Mouse (Mus musculus): ENCODE measurements around the gene Phtf2. TPM values are rescaled to one million over a fixed set of nuclear protein-coding genes. Genes with fewer than 3 reads are reported as not detected.

The Phtf2 gene
- polyA plus RNA-seq, 1 experiment = 2.7 TPM

GRCm38 (mm10) chr5:20873146-20873545 is 8.8 kb downstream of the Phtf2 start:
- DNase-seq = no peak
- no peaks in the 10 kb centered on the region for H3K4me1 ChIP-seq (ENCODE audit: control insufficient read depth, insufficient read depth, low read length)
- TF ChIP-seq CTCF (IDR thresholded peaks at IDR 0.05; ENCODE audit: insufficient read depth, low read length) (no peak), POLR2A (IDR thresholded peaks at IDR 0.05; ENCODE audit: borderline replicate concordance, extremely low read depth, low read depth, low read length) (no peak)
- 82% methylated on average over 1 of the region's 1 CpGs for WGBS
- no peak overlapping the region for H3K4me3 ChIP-seq (replicated peaks; ENCODE audit: extremely low read depth, low read depth, low read length)

- TF ChIP-seq CTCF (IDR thresholded peaks at IDR 0.05; ENCODE audit: insufficient read depth, low read length) = no peak
- TF ChIP-seq POLR2A (IDR thresholded peaks at IDR 0.05; ENCODE audit: borderline replicate concordance, extremely low read depth, low read depth, low read length) = no peak
- 28% methylated on average over 2 of the region's 2 CpGs for WGBS
- no peak overlapping the region for H3K4me3 ChIP-seq (replicated peaks; ENCODE audit: extremely low read depth, low read depth, low read length)
- no peak for DNase-seq
- 0 out of 2 replicates have a peak, but pooled peaks cover 3% of the 10 kb centered on the region for H3K4me1 ChIP-seq (ENCODE audit: control insufficient read depth, insufficient read depth, low read length)
These were observed 16.6 kb downstream of the Phtf2 start for GRCm38 (mm10) chr5:20865193-20865755.

- WGBS = 56% methylated on average over 4 of the region's 4 CpGs
- 0 out of 2 replicates have a peak, but pooled peaks cover 3% of the 10 kb centered on the region for H3K4me1 ChIP-seq (ENCODE audit: control insufficient read depth, insufficient read depth, low read length)
- TF ChIP-seq POLR2A (IDR thresholded peaks at IDR 0.05; ENCODE audit: borderline replicate concordance, extremely low read depth, low read depth, low read length) = no peak
- TF ChIP-seq CTCF (IDR thresholded peaks at IDR 0.05; ENCODE audit: insufficient read depth, low read length) = no peak
- no peak overlapping the region for H3K4me3 ChIP-seq (replicated peaks; ENCODE audit: extremely low read depth, low read depth, low read length)
- no peak for DNase-seq
These were observed 17.5 kb downstream of the Phtf2 start for GRCm38 (mm10) chr5:20864216-20864969.

GRCm38 (mm10) chr5:20861901-20862300 is 20.0 kb downstream of the Phtf2 start:
- 0 out of 2 replicates have a peak, but pooled peaks cover 3% of the 10 kb centered on the region for H3K4me1 ChIP-seq (ENCODE audit: control insufficient read depth, insufficient read depth, low read length)
- WGBS = 73% methylated on average over 2 of the region's 2 CpGs
- no peak for DNase-seq
- TF ChIP-seq CTCF (IDR thresholded peaks at IDR 0.05; ENCODE audit: insufficient read depth, low read length) (no peak), POLR2A (IDR thresholded peaks at IDR 0.05; ENCODE audit: borderline replicate concordance, extremely low read depth, low read depth, low read length) (no peak)
- H3K4me3 ChIP-seq (replicated peaks; ENCODE audit: extremely low read depth, low read depth, low read length) = no peak overlapping the region

- WGBS = 92% methylated on average over 4 of the region's 4 CpGs
- Histone ChIP-seq H3K4me3 (replicated peaks; ENCODE audit: extremely low read depth, low read depth, low read length) (no peak overlapping the region), H3K4me1 (ENCODE audit: control insufficient read depth, insufficient read depth, low read length) (0 out of 2 replicates have a peak, but pooled peaks cover 3% of the 10 kb centered on the region)
- no peak for DNase-seq
- TF ChIP-seq CTCF (IDR thresholded peaks at IDR 0.05; ENCODE audit: insufficient read depth, low read length) (no peak), POLR2A (IDR thresholded peaks at IDR 0.05; ENCODE audit: borderline replicate concordance, extremely low read depth, low read depth, low read length) (no peak)
These were observed 21.4 kb downstream of the Phtf2 start for GRCm38 (mm10) chr5:20860565-20860964.

GRCm38 (mm10) chr5:20858404-20858803 is 23.5 kb downstream of the Phtf2 start:
- Histone ChIP-seq H3K4me3 (replicated peaks; ENCODE audit: extremely low read depth, low read depth, low read length) (no peak overlapping the region), H3K4me1 (ENCODE audit: control insufficient read depth, insufficient read depth, low read length) (no peaks in the 10 kb centered on the region)
- WGBS = 92% methylated on average over 2 of the region's 2 CpGs
- TF ChIP-seq CTCF (IDR thresholded peaks at IDR 0.05; ENCODE audit: insufficient read depth, low read length) (no peak), POLR2A (IDR thresholded peaks at IDR 0.05; ENCODE audit: borderline replicate concordance, extremely low read depth, low read depth, low read length) (no peak)
- DNase-seq = no peak

GRCm38 (mm10) chr5:20855066-20855465 is 26.9 kb downstream of the Phtf2 start:
- TF ChIP-seq CTCF (IDR thresholded peaks at IDR 0.05; ENCODE audit: insufficient read depth, low read length) = no peak
- H3K4me3 ChIP-seq (replicated peaks; ENCODE audit: extremely low read depth, low read depth, low read length) = no peak overlapping the region
- DNase-seq = no peak
- whole genome bisulfite sequencing = 74% methylated on average over 4 of the region's 4 CpGs
- no peaks in the 10 kb centered on the region for H3K4me1 ChIP-seq (ENCODE audit: control insufficient read depth, insufficient read depth, low read length)

- 74% methylated on average over 2 of the region's 2 CpGs for WGBS
- TF ChIP-seq CTCF (IDR thresholded peaks at IDR 0.05; ENCODE audit: insufficient read depth, low read length) (no peak), POLR2A (IDR thresholded peaks at IDR 0.05; ENCODE audit: borderline replicate concordance, extremely low read depth, low read depth, low read length) (no peak)
These were observed 34.9 kb downstream of the Phtf2 start for GRCm38 (mm10) chr5:20847010-20847409.

GRCm38 (mm10) chr5:20843816-20844215 is 38.1 kb downstream of the Phtf2 start:
- no peak for TF ChIP-seq POLR2A (IDR thresholded peaks at IDR 0.05; ENCODE audit: borderline replicate concordance, extremely low read depth, low read depth, low read length)
- TF ChIP-seq CTCF (IDR thresholded peaks at IDR 0.05; ENCODE audit: insufficient read depth, low read length) = no peak
- no peak overlapping the region for H3K4me3 ChIP-seq (replicated peaks; ENCODE audit: extremely low read depth, low read depth, low read length)
- WGBS = 68% methylated on average over 2 of the region's 2 CpGs
- DNase-seq = no peak
- no peaks in the 10 kb centered on the region; the same call in 1 of the 2 replicates for H3K4me1 ChIP-seq (ENCODE audit: control insufficient read depth, insufficient read depth, low read length)

More at GRCm38 (mm10) chr5:20847010-20847409, 34.9 kb downstream of the Phtf2 start:
- no peak for DNase-seq
- H3K4me1 ChIP-seq (ENCODE audit: control insufficient read depth, insufficient read depth, low read length) = no peaks in the 10 kb centered on the region
- no peak overlapping the region for H3K4me3 ChIP-seq (replicated peaks; ENCODE audit: extremely low read depth, low read depth, low read length)

- H3K4me3 ChIP-seq (replicated peaks; ENCODE audit: extremely low read depth, low read depth, low read length) = no peak overlapping the region
- 68% methylated on average over 2 of the region's 3 CpGs for WGBS
- no peak for DNase-seq
- no peaks in the 10 kb centered on the region; the same call in 1 of the 2 replicates for H3K4me1 ChIP-seq (ENCODE audit: control insufficient read depth, insufficient read depth, low read length)
- no peak for TF ChIP-seq CTCF (IDR thresholded peaks at IDR 0.05; ENCODE audit: insufficient read depth, low read length)
- TF ChIP-seq POLR2A (IDR thresholded peaks at IDR 0.05; ENCODE audit: borderline replicate concordance, extremely low read depth, low read depth, low read length) = no peak
These were observed 38.5 kb downstream of the Phtf2 start for GRCm38 (mm10) chr5:20843405-20843804.
